Mouse (Mus musculus) midbrain, embryonic 13.5 days (tissue): Measurements from ENCODE around the gene Pdcd1lg2. TPM values are rescaled to one million over a fixed set of nuclear protein-coding genes. Genes with fewer than 3 reads are reported as not detected.

ENCODE experiments used
- ATAC-seq: fragments of 200-750 bp; cut with Nextera tagmentation; 2 replicates; pipeline ENCODE4 v1.8.0; 2017; ENCODE audit warnings: mild to moderate bottlenecking, moderate TSS enrichment, moderate library complexity
- H3K27ac ChIP-seq: fragments of 300-500 bp; sonication (generic); 2 replicates; pipeline ENCODE4 v1.5.1; 2015; ENCODE audit warnings: inconsistent platforms, mild to moderate bottlenecking, moderate library complexity
- H3K27me3 ChIP-seq: fragments of 300-500 bp; sonication (generic); 2 replicates; pipeline ENCODE4 v1.6.1; 2015; ENCODE audit warnings: mild to moderate bottlenecking, inconsistent platforms
- H3K36me3 ChIP-seq: fragments of 300-500 bp; sonication (generic); 2 replicates; pipeline ENCODE4 v1.6.1; 2015; ENCODE audit warnings: mild to moderate bottlenecking, inconsistent platforms
- H3K4me1 ChIP-seq: fragments of 300-500 bp; sonication (generic); replicated peaks from 2 replicates; pipeline ENCODE4 v1.6.1; 2015; ENCODE audit warnings: inconsistent platforms
- H3K4me2 ChIP-seq: fragments of 300-500 bp; sonication (generic); replicated peaks from 2 replicates; pipeline ENCODE4 v1.6.1; 2015; ENCODE audit warnings: moderate library complexity, mild to moderate bottlenecking, inconsistent platforms
- H3K4me3 ChIP-seq: fragments of 300-500 bp; sonication (generic); replicated peaks from 2 replicates; pipeline ENCODE4 v1.5.1; 2015; ENCODE audit warnings: mild to moderate bottlenecking, inconsistent platforms
- H3K9ac ChIP-seq: fragments of 300-500 bp; sonication (generic); replicated peaks from 2 replicates; pipeline ENCODE4 v1.6.1; 2015; ENCODE audit warnings: mild to moderate bottlenecking, inconsistent platforms
- H3K9me3 ChIP-seq: fragments of 300-500 bp; sonication (generic); 2 replicates; pipeline ENCODE4 v1.6.1; 2016; ENCODE audit warnings: mild to moderate bottlenecking, inconsistent platforms
- WGBS: fragments of 180-500 bp; shearing (Covaris S2); methylation state at CpG from one replicate; pipeline ENCODE4 v1.1.7; 2015; 5-methylcytosine and 5-hydroxymethylcytosine counted together
- polyA plus RNA-seq: library from polyadenylated mRNA; unstranded; fragments of >200 nt; fragmentation: Nextera tagmentation; extraction: Ambion mirVana; gene quantifications from 2 replicates; pipeline ENCODE4 v1.2.1, GENCODE M21; 2015

The Pdcd1lg2 gene
- polyA plus RNA-seq, 1 experiment from 2014 or later, result 0.09 TPM

DNA sequence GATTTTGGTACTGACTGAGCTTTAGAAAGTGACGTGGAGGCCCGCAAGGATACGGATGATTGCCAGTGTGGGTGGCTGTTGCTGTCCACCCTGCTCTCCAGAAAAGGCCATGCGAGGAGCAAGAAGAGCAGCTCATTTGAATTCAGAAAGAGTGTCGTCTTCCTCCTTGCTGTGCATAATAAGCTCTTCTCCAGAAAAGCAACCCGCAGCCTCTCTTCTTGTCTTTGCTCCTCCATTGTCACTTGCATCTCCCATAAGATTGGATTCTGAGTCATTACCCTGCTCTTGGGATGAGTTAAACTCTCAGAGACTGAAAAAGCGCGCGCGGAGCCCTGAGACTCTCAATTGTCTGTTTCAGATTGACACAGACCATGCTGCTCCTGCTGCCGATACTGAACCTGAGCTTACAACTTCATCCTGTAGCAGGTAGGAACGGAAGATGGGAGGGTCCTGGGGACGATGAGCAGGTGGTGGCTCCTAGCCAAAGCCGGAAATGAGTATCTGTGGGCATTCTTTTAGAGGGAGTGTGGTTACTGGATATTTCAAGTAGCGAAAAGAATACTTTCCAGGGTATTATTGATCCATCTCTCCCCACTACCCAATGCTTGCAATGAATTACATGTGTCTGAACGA lies 11.4 kb downstream of the Pdcd1lg2 start:
- Histone ChIP-seq H3K27me3 (no peaks in the 10 kb centered on the region), H3K9ac (no peak overlapping the region), H3K4me3 (no peak overlapping the region), H3K4me1 (no peaks in the 10 kb centered on the region), H3K27ac (no peak overlapping the region), H3K9me3 (no peaks in the 10 kb centered on the region), H3K4me2 (no peak overlapping the region), H3K36me3 (no peaks in the 10 kb centered on the region)
- 77% methylated on average over 16 of the region's 16 CpGs for WGBS
- no peak for ATAC-seq

DNA sequence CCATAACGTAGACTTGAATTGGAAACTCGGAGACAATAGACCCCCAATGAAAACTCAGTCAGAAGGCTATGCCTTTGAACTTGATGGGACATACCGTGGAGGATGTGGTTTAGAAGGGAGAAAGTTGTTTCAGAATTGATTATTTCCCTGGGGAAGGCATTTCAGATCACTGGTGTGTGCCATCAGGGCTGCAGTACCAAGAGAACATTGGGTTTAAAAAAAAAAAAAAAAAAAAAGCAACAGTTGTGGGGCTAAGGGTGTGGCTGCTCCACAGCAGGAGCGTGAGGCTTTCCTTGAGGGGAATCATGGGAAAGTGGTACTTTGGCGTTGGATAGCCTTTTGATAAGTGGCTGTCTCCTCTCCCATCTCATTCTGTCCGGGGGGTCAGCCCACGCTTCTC lies 12.1 kb downstream of the Pdcd1lg2 start:
- no peak overlapping the region for H3K27ac ChIP-seq
- no peaks in the 10 kb centered on the region for H3K4me1 ChIP-seq
- H3K27me3 ChIP-seq, result no peaks in the 10 kb centered on the region
- H3K4me3 ChIP-seq, result no peak overlapping the region
- ATAC-seq, result no peak
- H3K9me3 ChIP-seq, result no peaks in the 10 kb centered on the region
- no peaks in the 10 kb centered on the region for H3K36me3 ChIP-seq
- H3K9ac ChIP-seq, result no peak overlapping the region
- WGBS, result 86% methylated on average over 7 of the region's 7 CpGs
- no peak overlapping the region for H3K4me2 ChIP-seq

DNA sequence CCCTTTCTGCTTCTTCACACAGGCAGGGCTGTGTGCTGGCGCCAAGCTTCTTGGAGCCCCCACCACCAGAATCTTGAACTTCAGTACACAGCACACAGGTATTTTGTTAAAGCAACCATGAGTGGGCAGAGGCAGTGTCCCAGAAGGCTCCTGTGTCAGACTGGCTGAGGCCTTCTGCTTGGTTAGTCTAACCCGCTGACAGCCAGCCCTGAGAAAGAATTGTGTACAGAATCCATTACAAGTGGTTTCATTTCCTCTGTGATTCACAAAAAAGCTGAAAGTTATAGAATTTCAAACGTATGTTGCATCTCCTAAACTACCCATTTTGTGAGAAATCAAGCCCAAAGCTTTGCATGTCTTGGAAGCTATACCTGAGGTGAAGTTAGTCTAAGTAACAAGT lies 19.8 kb downstream of the Pdcd1lg2 start:
- H3K4me1 ChIP-seq, result no peaks in the 10 kb centered on the region
- no peak overlapping the region for H3K4me3 ChIP-seq
- H3K4me2 ChIP-seq, result no peak overlapping the region
- no peaks in the 10 kb centered on the region for H3K36me3 ChIP-seq
- ATAC-seq, result no peak
- H3K9ac ChIP-seq, result no peak overlapping the region
- WGBS, result 84% methylated on average over 3 of the region's 3 CpGs
- H3K9me3 ChIP-seq, result no peaks in the 10 kb centered on the region; the same call in 1 of the 2 replicates
- no peaks in the 10 kb centered on the region for H3K27me3 ChIP-seq
- no peak overlapping the region for H3K27ac ChIP-seq

DNA sequence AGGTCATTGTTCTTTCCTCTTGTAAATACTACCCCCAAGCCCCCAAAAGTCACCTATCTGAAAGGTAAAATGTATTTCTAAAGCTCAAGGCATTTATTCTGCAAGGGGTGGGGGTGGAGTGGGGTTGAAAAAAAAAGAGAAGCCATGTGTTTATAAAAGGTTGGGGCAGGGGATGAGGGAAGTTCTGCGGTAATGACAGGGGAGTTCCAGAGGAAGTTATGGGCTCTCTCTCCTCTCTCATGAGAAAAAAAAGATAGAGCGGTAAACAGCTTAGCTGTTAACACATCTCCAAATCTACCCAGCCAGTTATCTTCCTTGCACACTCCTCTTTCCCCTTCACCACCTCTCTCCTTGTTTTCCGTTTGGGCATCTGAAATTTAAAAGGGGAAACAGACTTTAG lies 20.2 kb downstream of the Pdcd1lg2 start:
- Histone ChIP-seq H3K9ac (no peak overlapping the region), H3K4me3 (no peak overlapping the region), H3K9me3 (no peaks in the 10 kb centered on the region; the same call in 1 of the 2 replicates), H3K36me3 (no peaks in the 10 kb centered on the region), H3K27me3 (no peaks in the 10 kb centered on the region), H3K27ac (no peak overlapping the region), H3K4me1 (no peaks in the 10 kb centered on the region), H3K4me2 (no peak overlapping the region)
- 86% methylated on average over 3 of the region's 3 CpGs for WGBS
- no peak for ATAC-seq

DNA sequence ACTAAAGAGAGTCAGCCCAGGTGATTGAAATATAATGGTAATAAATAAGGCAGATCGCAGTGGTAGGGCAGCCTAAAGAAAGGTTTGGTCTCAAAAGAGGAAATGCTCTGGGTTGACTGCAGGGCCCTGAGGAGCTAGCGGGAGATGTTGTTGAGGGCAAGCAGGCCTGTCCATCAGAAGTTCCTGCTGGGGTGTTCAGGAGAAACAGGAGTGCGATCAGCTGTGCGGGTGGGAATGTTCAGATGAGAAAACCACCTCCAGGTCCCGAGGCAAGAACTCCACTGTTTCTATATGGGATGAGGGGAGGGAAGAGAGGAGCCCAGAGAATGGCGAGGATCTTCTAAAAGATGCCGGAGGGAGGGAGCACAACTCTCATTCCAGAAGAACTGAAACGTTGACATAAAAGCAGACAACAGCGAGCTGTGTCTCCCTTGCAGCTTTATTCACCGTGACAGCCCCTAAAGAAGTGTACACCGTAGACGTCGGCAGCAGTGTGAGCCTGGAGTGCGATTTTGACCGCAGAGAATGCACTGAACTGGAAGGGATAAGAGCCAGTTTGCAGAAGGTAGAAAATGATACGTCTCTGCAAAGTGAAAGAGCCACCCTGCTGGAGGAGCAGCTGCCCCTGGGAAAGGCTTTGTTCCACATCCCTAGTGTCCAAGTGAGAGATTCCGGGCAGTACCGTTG lies 26.2 kb downstream of the Pdcd1lg2 start:
- WGBS, result 77% methylated on average over 18 of the region's 18 CpGs
- no peak overlapping the region for H3K9ac ChIP-seq
- no peak overlapping the region for H3K4me2 ChIP-seq
- ATAC-seq, result no peak
- no peak overlapping the region for H3K4me3 ChIP-seq
- no peak overlapping the region for H3K27ac ChIP-seq
- no peaks in the 10 kb centered on the region for H3K4me1 ChIP-seq
- H3K27me3 ChIP-seq, result no peaks in the 10 kb centered on the region
- H3K9me3 ChIP-seq, result no peaks in the 10 kb centered on the region
- H3K36me3 ChIP-seq, result no peaks in the 10 kb centered on the region

DNA sequence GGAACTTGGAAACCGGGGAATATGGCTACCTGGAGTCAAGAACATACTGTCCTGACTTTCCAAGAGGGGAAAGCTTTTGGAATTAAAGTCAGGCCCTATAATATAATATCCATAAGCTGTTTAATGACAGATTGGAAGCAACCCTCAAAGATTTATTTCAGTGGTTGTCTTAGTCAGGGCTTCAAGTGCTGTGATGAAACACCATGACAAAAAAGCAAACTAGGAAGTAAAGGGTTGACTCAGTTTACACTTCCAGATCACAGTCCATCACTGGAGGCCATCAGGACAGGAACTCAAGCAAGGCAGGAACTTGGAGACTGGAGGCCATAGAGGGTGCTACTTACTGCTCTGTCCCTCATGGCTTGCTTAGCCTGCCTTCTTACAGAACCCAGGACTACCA lies 27.1 kb downstream of the Pdcd1lg2 start:
- H3K4me2 ChIP-seq, result no peak overlapping the region
- H3K4me3 ChIP-seq, result no peak overlapping the region
- H3K27ac ChIP-seq, result no peak overlapping the region
- H3K36me3 ChIP-seq, result no peaks in the 10 kb centered on the region
- H3K4me1 ChIP-seq, result no peaks in the 10 kb centered on the region
- H3K9ac ChIP-seq, result no peak overlapping the region
- H3K9me3 ChIP-seq, result no peaks in the 10 kb centered on the region
- 100% methylated on average over 1 of the region's 1 CpGs for WGBS
- no peak for ATAC-seq
- no peaks in the 10 kb centered on the region for H3K27me3 ChIP-seq

DNA sequence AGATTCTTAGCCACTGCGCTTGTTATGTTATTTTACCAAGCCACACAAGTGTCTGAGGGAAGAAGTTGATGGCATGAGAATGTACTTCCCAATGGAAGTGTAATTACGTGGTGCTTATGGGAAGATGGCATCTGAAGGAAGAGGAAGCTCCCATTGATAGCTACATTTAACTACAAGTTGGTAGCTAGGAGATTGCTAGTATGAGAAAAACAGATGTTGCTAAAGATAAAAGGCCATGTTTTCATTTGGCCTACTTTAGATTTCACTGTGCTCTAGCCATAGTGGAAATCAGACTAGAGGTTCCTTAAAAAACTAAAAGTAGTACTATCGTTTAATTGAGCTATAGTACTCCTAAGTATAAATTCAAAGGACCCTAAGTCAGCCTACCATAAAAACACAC lies 28.5 kb downstream of the Pdcd1lg2 start:
- Histone ChIP-seq H3K9me3 (no peaks in the 10 kb centered on the region), H3K4me2 (no peak overlapping the region), H3K4me3 (no peak overlapping the region), H3K9ac (no peak overlapping the region), H3K4me1 (no peaks in the 10 kb centered on the region), H3K36me3 (no peaks in the 10 kb centered on the region), H3K27me3 (no peaks in the 10 kb centered on the region), H3K27ac (no peak overlapping the region)
- WGBS, result 89% methylated on average over 3 of the region's 3 CpGs
- no peak for ATAC-seq

DNA sequence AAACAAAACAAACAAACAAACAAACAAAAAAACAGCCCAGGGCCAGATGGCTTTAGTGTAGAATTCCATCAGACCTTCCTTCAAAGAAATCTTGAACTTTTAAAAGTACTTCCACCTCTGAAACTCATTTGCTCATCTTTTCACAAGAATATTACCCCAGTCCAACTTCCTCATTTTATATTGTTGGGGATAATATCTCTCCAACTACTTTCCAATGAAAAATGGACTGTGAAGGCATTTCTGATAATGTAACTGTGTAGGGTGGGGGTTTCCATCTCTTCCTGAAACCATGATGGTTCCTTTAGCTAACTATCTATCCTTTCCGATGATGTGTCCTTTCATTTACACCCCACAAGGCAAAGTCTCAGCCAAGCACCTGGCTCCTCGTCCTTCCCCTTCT lies 31.8 kb downstream of the Pdcd1lg2 start:
- no peak overlapping the region for H3K9ac ChIP-seq
- H3K27ac ChIP-seq, result no peak overlapping the region
- no peak overlapping the region for H3K4me3 ChIP-seq
- no peak overlapping the region for H3K4me2 ChIP-seq
- no peaks in the 10 kb centered on the region for H3K9me3 ChIP-seq
- no peaks in the 10 kb centered on the region for H3K4me1 ChIP-seq
- no peak for ATAC-seq
- no peaks in the 10 kb centered on the region for H3K27me3 ChIP-seq
- no peaks in the 10 kb centered on the region for H3K36me3 ChIP-seq
- 86% methylated on average over 2 of the region's 2 CpGs for WGBS

DNA sequence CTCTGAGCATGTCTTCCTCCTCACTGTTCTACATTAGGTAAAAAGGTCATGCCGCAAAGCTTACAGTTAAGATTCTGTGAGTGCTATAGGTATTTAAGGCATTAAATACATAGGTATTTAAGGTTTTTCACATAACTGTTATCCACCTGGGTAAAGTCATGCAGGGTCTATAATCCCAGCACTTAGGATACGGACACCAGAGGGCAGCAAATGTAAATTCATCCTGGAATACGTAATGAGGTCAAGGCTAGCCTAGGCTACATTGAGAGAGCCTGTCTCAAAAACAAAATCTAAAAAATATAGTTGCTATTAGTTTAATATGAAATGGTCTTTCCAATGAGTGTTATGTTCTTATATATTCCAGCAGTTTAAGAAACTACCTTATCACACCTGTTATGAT lies 33.6 kb downstream of the Pdcd1lg2 start:
- Histone ChIP-seq H3K4me1 (no peaks in the 10 kb centered on the region), H3K36me3 (no peaks in the 10 kb centered on the region), H3K27ac (no peak overlapping the region), H3K9me3 (no peaks in the 10 kb centered on the region), H3K4me2 (no peak overlapping the region), H3K4me3 (no peak overlapping the region), H3K9ac (no peak overlapping the region), H3K27me3 (no peaks in the 10 kb centered on the region)
- WGBS, result 86% methylated on average over 3 of the region's 3 CpGs
- no peak for ATAC-seq

DNA sequence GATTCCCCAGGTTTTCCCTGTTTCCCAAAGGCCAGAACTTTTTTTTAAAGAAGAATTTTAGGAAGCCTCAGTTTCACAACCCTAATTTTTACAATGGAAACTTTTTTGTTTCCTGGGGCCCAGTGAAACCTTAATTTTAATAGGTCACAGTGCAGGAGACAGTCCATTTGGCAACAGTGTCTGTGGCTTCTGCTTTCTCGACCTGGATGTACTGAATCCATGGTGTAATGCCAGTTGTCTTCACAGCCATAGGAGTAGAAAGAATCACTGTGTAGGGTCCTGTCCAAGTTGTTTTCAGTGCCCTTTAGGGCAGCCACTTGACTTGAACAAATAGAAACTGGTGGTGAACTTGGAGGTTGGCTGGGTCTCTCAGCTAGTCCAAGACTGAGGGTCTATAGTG lies 37.7 kb downstream of the Pdcd1lg2 start:
- WGBS, result 89% methylated on average over 1 of the region's 1 CpGs
- H3K9me3 ChIP-seq, result no peaks in the 10 kb centered on the region
- no peak overlapping the region for H3K4me2 ChIP-seq
- no peaks in the 10 kb centered on the region for H3K36me3 ChIP-seq
- no peak overlapping the region for H3K4me3 ChIP-seq
- no peaks in the 10 kb centered on the region for H3K27me3 ChIP-seq
- H3K4me1 ChIP-seq, result no peaks in the 10 kb centered on the region
- ATAC-seq, result no peak
- H3K27ac ChIP-seq, result no peak overlapping the region
- no peak overlapping the region for H3K9ac ChIP-seq

DNA sequence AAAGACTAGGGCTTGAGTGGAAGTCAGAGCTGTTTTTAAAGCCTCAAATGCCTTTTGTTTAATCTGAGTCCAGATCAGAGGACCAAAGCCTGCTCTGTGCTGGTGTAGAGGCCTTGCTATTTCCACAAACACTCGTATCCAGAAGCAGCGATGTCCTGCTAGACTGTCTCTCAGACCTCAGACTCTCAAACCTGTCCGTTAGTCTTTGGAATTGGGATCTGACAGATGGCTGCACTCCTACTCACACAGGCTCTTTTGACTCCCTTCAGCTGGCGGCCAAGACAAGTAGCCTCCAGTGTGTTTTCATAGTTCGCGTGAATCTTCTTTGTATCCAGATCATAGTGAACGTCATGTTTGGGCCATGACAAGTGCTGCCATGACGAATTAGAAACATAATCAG lies 39.7 kb downstream of the Pdcd1lg2 start:
- no peak for ATAC-seq
- H3K4me3 ChIP-seq, result no peak overlapping the region
- no peaks in the 10 kb centered on the region for H3K27me3 ChIP-seq
- H3K27ac ChIP-seq, result no peak overlapping the region
- H3K9ac ChIP-seq, result no peak overlapping the region
- H3K9me3 ChIP-seq, result no peaks in the 10 kb centered on the region
- 89% methylated on average over 8 of the region's 8 CpGs for WGBS
- no peak overlapping the region for H3K4me2 ChIP-seq
- no peaks in the 10 kb centered on the region for H3K36me3 ChIP-seq
- H3K4me1 ChIP-seq, result no peaks in the 10 kb centered on the region

DNA sequence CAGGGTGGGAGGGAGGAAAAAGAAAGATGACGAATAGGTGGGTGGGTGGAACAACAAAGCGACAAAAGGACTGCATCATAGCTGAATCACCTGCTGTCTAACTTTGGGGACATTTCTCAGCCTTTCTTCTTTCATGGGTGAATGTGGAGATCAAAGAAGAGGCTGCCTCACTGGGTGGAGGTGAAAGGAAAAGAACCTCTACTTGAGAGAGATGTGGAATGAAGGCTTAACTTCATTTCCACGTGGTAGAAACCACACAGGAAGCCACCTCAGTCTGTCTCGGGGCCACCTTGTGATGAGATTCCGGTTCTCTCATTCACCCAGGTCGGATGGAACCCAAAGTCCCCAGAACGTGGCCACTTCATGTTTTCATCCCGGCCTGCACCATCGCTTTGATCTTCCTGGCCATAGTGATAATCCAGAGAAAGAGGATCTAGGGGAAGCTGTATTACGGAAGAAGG lies 43.5 kb downstream of the Pdcd1lg2 start:
- no peak for ATAC-seq
- no peaks in the 10 kb centered on the region for H3K4me1 ChIP-seq
- H3K9me3 ChIP-seq, result no peaks in the 10 kb centered on the region
- H3K27ac ChIP-seq, result no peak overlapping the region
- H3K4me3 ChIP-seq, result no peak overlapping the region
- no peaks in the 10 kb centered on the region for H3K27me3 ChIP-seq
- no peaks in the 10 kb centered on the region for H3K36me3 ChIP-seq
- H3K4me2 ChIP-seq, result no peak overlapping the region
- 81% methylated on average over 10 of the region's 10 CpGs for whole genome bisulfite sequencing
- H3K9ac ChIP-seq, result no peak overlapping the region

DNA sequence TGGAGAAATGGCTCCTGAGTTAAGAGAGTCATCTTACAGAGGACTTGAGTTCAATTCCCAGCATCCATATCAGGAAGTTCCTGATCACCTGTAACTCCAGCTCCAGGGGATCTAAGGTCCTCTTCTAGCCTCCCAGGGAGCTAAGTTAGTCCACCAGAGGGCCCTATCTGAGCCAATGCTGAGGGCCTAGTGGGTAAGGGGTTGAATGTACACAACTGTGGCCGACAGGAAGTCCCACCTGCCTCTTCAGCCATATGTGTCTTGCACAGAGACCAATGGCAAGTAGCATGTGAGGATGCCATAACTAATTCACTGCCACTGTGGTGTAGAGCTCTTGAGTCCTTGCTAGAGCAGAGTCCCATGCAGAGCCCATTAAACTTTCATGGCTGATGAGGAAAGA lies 44.4 kb downstream of the Pdcd1lg2 start:
- 90% methylated on average over 1 of the region's 1 CpGs for WGBS
- H3K36me3 ChIP-seq, result no peaks in the 10 kb centered on the region
- no peak overlapping the region for H3K4me2 ChIP-seq
- no peak overlapping the region for H3K4me3 ChIP-seq
- ATAC-seq, result no peak
- H3K9me3 ChIP-seq, result no peaks in the 10 kb centered on the region
- H3K27me3 ChIP-seq, result no peaks in the 10 kb centered on the region
- H3K4me1 ChIP-seq, result no peaks in the 10 kb centered on the region
- H3K9ac ChIP-seq, result no peak overlapping the region
- H3K27ac ChIP-seq, result no peak overlapping the region
